Mouse (Mus musculus) embryonic fibroblast, embryonic 13.5 days (primary cell): ENCODE results near the gene Gapvd1. TPM values are rescaled to one million over a fixed set of nuclear protein-coding genes. Genes with fewer than 3 reads are reported as not detected.
"Not testable (repeated sequence)": the region's sequence is repeated elsewhere in the genome, so short reads cannot be mapped to it uniquely, and the experiment has no call there.

Experiments used
- H3K27ac ChIP-seq: 2 replicates; pipeline ENCODE4 v1.5.1; 2012; ENCODE audit warnings: low read length, control low read depth, inconsistent platforms; ENCODE audit not compliant: insufficient read depth
- H3K4me1 ChIP-seq: 2 replicates; pipeline ENCODE4 v1.6.1; 2011; ENCODE audit warnings: low read length; ENCODE audit not compliant: control insufficient read depth, insufficient read depth
- H3K4me3 ChIP-seq: 2 replicates; pipeline ENCODE4 v1.5.1; 2011; ENCODE audit warnings: mild to moderate bottlenecking, control low read depth, low read length; ENCODE audit not compliant: insufficient read depth
- CTCF ChIP-seq: IDR thresholded peaks from 2 replicates; pipeline ENCODE4 v1.5.1; 2011; ENCODE audit warnings: mild to moderate bottlenecking, control low read depth, low read length, moderate library complexity, borderline replicate concordance; ENCODE audit not compliant: insufficient read depth
- POLR2A ChIP-seq: IDR thresholded peaks from 2 replicates; pipeline ENCODE4 v1.6.1; 2011; ENCODE audit warnings: low read depth, mild to moderate bottlenecking, control low read depth, low read length, moderate library complexity
- polyA plus RNA-seq: library from polyadenylated mRNA; stranded (reverse); fragments of >200 nt; gene quantifications from 2 replicates; pipeline ENCODE4 v1.2.4, GENCODE M21; 2011; ENCODE audit warnings: low read depth; ENCODE audit not compliant: missing spikeins, insufficient read length

The Gapvd1 gene
- 75.1 and 80.4 TPM in 2 replicates for polyA plus RNA-seq

DNA sequence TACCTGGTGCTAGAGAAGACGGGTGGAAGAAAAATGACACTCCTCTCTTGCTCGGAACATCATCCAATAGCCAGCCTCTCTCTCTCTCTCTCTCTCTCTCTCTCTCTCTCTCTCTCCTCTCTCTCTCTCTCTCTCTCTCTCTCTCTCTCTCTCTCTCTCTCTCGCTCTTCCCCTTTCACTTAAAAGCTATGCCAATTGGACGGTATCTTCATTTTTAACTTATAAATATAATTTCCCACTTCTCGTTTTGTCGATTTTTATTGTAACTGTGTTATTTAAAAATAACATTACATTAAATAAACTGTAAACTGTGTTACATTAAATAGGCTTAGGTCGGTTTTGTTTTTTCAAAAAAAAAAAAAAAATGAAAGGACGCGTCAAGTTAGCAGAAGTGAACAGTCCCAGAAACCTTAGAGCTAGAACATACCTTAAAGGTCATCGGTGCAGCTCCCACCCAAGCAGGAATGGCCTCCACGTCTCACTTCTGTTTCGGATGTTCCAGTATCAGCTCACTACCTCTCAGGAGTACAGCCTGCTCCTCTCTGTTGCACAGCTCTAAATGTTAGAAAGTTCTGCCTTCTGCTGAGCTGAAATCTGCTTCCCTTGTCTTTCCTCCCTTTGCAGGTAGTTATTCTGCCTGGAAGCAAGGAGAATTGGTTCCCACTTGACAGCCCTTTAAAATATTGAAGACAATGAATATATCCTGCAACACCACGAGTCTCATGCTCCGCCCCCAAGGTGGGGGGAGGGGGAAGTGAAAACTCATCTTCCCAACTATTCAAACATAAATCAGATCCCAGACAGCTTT lies at the start of gene Gapvd1:
TSS of gene Gapvd1 (minus strand) at position 682 of the 808 bp plus-strand sequence.
- H3K4me1 ChIP-seq = peaks cover 5% of the 10 kb centered on the region
- TF ChIP-seq CTCF (no peak), POLR2A (no peak)
- peak within 1 kb of the TSS; percentile 92 for H3K4me3 ChIP-seq
- H3K27ac ChIP-seq = peak within 1 kb of the TSS; percentile 56

DNA sequence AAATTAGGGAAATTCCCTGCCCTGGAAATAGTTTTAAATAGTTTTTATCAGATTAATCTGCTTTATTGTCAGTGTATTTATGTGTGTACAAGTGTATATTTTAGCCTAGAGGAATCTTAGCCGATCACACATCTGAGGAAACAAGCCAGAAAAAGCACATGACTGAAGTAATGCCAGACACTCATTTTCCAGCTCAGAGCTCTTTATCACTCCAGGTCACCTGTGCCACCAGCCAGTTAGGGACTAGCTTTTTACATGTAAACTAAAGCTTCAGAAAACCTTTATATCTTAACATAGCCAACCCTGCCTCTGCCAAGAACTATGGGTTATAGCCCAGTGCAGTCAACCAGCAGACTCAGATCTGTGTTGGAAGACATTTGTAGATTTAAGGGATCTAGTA lies 49.8 kb upstream of the Gapvd1 start:
- peaks cover 10% of the 10 kb centered on the region; the same call in 1 of the 2 replicates for H3K4me1 ChIP-seq
- TF ChIP-seq CTCF = no peak
- no peak for TF ChIP-seq POLR2A
- H3K4me3 ChIP-seq = no peak overlapping the region
- no peak overlapping the region for H3K27ac ChIP-seq

DNA sequence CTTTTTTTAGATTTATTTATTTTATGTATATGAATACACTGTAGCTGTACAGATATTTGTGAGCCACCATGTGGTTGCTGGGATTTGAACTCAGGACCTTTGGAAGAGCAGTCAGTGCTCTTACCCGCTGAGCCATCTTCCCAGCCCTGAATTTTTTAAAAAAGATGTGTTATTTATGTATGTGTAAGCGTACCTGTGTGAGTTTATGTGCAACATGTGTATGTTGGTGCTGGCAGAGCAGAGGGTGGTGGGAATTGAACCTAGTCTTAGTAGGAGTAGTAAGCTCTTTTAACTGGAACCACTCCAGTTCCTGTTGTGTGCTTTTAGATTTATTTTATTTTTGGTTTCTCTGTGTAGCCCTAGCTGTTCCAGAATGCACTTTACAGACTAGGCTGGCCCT lies 49.1 kb upstream of the Gapvd1 start:
- TF ChIP-seq POLR2A (no peak), CTCF (no peak)
- H3K4me3 ChIP-seq = no peak overlapping the region
- peaks cover 10% of the 10 kb centered on the region; the same call in 1 of the 2 replicates for H3K4me1 ChIP-seq
- no peak overlapping the region for H3K27ac ChIP-seq

DNA sequence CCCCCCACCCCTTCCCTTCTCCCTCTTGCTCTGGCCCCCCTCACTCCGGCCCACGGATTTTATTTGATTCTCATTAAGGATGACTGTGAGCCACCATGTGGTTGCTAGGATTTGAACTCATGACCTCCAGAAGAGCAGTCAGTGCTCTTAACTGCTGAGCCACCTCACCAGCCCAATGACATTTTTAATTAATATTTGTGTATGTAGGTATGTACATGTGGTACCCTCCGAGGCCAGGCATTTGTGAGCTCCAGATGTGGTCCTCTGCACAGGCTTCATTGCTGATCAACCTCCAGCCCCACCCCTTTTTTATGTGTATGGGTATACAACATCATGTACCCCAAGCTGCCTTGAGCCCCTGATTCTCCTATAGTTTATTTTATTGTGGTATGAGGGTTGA lies 48.7 kb upstream of the Gapvd1 start:
- peaks cover 10% of the 10 kb centered on the region; the same call in 1 of the 2 replicates for H3K4me1 ChIP-seq
- peak overlapping the region; percentile 27 for H3K4me3 ChIP-seq
- no peak overlapping the region for H3K27ac ChIP-seq
- TF ChIP-seq POLR2A = no peak
- no peak for TF ChIP-seq CTCF

DNA sequence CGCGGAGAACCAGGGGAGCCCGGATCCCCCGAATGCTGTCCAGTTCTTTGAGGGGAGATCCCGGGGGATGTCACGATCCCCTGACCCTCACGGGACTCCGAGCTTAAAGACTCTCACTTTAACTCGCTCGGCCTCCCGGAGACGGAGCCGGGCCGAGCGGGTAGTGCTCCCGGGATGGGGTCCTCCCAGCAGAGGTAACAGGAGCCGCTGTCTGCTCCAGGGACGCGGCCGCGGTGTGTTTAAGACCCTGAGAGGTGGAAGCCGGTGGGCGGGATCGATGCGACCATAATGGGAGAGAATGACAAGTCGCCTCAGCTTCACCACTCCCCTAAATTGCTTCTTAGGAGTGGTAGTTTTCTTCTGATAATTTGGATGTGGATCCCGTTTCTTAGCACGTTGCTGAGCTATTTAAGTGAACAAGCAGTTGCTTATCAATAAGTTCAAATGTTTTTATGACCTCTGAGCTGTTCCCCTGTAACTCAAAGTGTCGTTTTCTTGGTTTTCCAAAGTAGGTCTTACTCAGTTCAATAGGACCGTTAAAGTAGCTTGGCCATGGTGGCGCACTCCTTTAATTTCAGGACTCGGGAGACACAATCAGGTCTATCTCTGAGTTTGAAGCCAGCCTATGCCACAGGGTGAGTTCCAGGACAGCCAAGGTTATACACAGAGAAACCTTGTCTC lies 47.7 kb upstream of the Gapvd1 start:
- H3K27ac ChIP-seq = peak overlapping the region; percentile 55
- H3K4me3 ChIP-seq = peak overlapping the region; percentile 66
- not testable (repeated sequence) for H3K4me1 ChIP-seq

DNA sequence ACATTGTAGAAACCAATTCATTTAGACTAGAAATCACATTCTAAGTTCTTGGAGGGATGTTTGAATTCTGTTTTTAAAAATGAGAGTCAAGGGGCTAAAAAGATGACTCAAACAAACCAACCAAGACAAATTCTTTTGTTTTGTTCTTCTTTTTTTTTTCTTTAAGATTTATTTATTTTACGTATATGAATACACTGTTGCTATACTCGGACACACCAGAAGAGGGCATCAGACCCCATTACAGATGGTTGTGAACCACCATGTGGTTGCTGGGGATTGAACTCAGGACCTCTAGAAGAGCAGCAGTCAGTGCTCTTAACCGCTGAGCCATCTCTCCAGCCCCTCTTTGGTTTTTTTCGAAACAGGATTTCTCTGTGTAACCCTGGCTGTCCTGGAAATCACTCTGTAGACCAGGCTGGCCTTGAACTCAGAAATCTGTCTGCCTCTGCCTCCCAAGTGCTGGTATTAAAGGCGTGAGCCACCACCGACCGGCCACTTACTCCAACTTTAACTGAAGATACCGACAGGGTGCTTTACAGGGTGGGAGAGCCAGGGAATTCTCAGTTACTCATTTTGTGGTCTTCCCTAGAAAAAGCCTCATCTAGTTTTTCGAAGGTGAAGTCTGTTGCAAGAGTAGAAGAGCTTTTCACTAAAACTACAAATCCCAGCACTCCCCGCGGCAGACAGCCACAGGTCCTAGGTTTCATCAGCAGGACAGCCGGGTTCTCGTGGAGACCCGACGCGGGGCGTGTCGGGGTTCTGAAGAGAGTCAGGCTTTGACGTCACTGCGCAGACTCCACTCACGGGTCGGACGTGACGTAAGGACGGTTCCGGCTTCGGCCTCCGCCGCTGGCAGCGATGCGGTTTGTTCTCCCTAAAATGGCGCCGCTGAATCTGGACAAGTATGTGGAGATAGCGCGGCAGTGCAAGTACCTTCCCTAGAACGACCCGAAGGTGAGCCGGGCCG lies 46.8 kb upstream of the Gapvd1 start:
- Histone ChIP-seq H3K4me3 (peak overlapping the region; percentile 66), H3K27ac (peak overlapping the region; percentile 67), H3K4me1 (peaks cover 7% of the 10 kb centered on the region; the same call in 1 of the 2 replicates)
- TF ChIP-seq POLR2A (peak; percentile 90), CTCF (no peak)

DNA sequence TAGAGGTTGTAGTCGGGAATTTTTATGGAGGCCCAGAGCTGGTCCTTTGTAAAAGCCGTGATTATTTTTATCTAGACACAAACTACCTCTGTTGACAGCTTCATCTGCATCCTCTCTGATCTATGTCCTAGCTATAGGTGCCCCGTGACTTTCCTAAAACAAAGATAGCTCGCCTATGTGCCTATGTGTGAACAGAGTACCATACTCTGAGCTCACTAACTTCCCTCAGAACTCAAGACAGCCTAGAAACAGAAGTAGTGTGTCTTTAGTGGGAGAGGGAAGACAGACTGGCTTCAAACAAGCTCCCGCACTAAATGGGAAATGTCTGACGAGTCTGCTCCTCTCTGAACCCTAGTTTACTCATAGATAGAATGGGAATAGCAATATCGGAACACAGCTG lies 45.3 kb upstream of the Gapvd1 start:
- Histone ChIP-seq H3K4me3 (0 out of 2 replicates have a peak overlapping the region, but pooled peaks have one; percentile 12), H3K27ac (peak overlapping the region; percentile 45), H3K4me1 (peaks cover 4% of the 10 kb centered on the region; the same call in 1 of the 2 replicates)
- no peak; the same call in 1 of the 2 replicates for TF ChIP-seq POLR2A
- TF ChIP-seq CTCF = no peak

DNA sequence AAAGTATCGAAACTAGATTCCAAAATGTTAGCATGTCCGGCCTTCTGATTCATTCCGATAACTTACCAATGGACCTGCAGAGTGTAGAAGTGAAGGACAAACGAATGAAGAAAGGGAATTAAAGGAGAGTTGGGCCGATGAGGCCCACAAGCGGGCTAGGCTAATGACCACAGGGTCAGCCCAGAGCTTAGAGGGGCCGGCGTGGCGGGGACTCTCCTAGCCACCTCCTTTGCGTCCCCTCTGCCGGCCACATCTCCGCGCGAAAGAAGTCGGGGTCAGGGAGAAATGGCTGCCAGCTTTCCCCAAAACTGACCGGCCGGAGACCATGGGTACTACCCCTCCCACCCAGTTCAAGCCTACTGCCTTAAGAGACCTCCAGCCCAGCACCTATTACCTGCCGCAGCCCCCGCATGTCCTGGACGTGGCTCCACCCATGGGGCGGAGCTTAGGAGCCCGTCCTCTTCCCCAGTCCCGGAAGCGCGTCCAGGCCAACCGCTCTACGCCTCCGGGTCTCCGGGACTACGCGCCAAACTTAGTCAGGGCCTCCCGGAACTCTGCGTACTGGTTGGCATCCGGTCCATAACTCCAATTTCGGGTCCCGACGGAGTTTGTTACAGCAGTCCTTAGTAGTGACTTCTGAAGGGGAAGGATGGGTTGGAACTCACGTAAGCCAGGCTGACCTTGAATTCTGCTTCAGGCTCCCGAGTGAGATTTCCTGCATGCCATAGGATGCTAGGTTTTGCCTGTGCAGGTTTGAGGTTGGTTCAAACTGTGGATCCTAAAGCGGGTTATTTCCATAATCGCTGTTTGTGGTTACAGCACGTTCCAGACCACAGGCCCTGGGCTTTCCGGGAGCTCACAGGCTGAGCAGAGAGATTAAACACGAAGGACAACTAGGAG lies 44.6 kb upstream of the Gapvd1 start, which contains the start of gene Rabepk:
TSS of gene Rabepk (minus strand) at position 556 of the 900 bp plus-strand sequence.
- 0 out of 2 replicates have a peak, but pooled peaks cover 2% of the 10 kb centered on the region for H3K4me1 ChIP-seq
- peak within 1 kb of the TSS; percentile 81 for H3K4me3 ChIP-seq
- H3K27ac ChIP-seq = peak within 1 kb of the TSS; percentile 45
- TF ChIP-seq CTCF = no peak
- peak; percentile 65 for TF ChIP-seq POLR2A

DNA sequence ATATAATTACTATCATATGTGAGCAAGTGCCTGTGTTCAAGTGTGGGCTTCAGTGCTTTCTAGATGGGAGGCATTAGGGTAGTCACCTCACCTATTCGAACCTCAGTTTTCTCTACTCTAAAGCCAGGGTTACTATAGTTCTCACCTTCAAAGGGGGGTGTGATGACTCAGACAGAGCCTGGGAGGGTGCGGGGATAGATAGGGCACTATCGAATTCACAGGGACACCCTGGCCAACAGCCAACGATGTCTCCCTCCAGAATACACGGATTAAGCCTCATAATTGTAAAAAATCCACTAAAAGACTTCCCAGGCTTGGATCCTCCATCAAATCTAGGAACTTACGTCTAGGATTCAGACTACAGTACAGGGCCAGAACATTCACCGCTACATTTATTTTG lies 40.4 kb upstream of the Gapvd1 start:
- no peaks in the 10 kb centered on the region for H3K4me1 ChIP-seq
- no peak overlapping the region for H3K4me3 ChIP-seq
- TF ChIP-seq CTCF (no peak), POLR2A (no peak)
- no peak overlapping the region for H3K27ac ChIP-seq
